Mouse (Mus musculus): Measurements from ENCODE around the gene Vmn1r88. TPM values are rescaled to one million over a fixed set of nuclear protein-coding genes. Genes with fewer than 3 reads are reported as not detected.
"Not testable (repeated sequence)": the region's sequence is repeated elsewhere in the genome, so short reads cannot be mapped to it uniquely, and the experiment has no call there.

Gene Vmn1r88
- total RNA-seq (2021), result under 1 TPM; 0.16 to 0.25 TPM

DNA sequence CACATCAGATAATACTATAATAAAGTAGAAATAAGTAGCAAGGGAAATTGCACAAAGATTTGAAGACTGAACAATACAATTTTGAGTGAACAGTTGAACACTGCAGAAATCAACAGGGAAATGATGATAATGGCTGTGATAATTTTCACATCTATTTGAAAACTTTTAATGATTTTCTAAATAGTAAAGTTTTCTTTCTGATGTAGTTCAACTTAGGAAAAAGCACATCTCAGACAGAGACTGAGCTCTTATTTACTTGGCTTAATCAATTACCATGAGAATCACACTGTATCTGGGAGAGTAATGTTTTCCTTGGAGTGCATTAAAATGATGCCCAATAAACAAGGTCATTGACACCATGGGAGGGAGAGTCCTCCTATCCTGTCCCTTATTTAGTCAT, at the start of gene Vmn1r88:
Gene Vmn1r88, plus strand, starts transcription at position 301 of the 400 bp plus-strand sequence.
- intact Hi-C loops (cut with DNase I), result loop anchor here (10.0 kb wide), 1 partner anchor 56 kb away; the partner anchor contains the start of gene Vmn1r89
- no peak for DNase-seq (ENCODE audit: low spot score in 2 of 2)

GRCm38 (mm10) chr7:13119817-13120216, 39.6 kb upstream of the Vmn1r88 start, which contains the start of gene Vmn1r86:
Gene Vmn1r86 (minus strand): TSS chr7:13119917.
- intact Hi-C loops (cut with DNase I), result no loop called here

DNA sequence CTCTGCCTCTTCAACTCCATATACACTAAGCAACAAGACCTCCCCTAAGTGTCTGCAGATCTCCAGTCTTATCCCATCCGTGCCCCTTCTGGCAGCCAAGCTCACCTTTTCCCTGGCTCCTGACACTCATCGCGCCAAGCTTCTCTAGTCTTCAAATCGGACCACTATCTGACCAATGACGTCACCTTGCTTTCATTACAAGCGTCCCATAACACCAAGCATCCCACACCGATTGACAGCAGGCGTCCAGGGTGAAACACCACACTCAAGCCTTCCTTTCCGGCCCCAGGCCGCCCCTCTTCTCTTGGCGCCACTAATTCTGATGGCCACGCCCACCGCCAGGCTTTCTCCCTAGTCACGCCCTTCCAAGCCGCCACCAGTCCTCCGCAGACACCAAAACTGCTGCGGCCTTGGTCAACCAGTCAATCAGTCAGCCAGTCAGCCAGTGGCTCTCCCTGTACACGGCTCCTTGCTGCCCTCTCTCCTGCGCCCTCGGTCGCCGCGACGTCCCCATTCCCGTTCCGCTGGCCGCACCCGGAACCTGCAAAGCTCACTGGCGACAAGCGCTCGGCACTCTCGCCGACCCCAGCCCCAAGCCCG, 35.7 kb upstream of the Vmn1r88 start:
- DNase-seq (ENCODE audit: low spot score in 2 of 2); intact Hi-C loops (cut with DNase I): not testable (repeated sequence)

More at GRCm38 (mm10) chr7:13119817-13120216, 39.6 kb upstream of the Vmn1r88 start, which contains the start of gene Vmn1r86:
- no peak for DNase-seq (ENCODE audit: low spot score in 2 of 2)

GRCm38 (mm10) chr7:13131856-13132255, 27.5 kb upstream of the Vmn1r88 start:
- DNase-seq (ENCODE audit: low spot score in 2 of 2), result no peak
- intact Hi-C loops (cut with DNase I), result no loop called here

GRCm38 (mm10) chr7:13137340-13137739, 22.0 kb upstream of the Vmn1r88 start:
- intact Hi-C loops (cut with DNase I), result no loop called here
- DNase-seq (ENCODE audit: low spot score in 2 of 2), result no peak

DNA sequence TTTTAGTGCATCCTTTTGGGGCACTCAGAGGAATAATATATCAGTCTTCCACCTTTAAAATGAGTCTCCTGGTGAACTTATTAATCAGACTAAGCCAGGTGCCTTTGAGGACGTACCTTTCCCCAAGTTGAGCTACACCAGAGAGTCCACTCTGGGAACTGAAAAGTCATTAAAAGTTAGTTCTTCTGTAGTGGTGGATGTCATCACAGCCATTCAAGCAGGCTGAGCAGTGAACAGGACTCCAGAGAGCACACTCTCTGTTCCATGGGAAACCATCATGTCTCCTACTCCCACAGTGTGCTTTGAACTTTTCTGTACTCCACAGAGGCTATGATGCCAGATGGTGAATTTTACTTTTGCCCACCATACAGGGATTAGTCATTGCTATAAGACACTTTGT, 19.3 kb upstream of the Vmn1r88 start, which contains the start of gene Vmn1r87:
Gene Vmn1r87, minus strand, starts transcription at position 101 of the 400 bp plus-strand sequence.
- intact Hi-C loops (cut with DNase I), result no loop called here

GRCm38 (mm10) chr7:13212720-13213119, 53.4 kb downstream of the Vmn1r88 start, which contains the start of gene Vmn1r89:
Gene Vmn1r89 (plus strand): TSS chr7:13213020.
- intact Hi-C loops (cut with DNase I), result loop anchor here (10.0 kb wide), 1 partner anchor 58 kb away; the partner anchor contains the start of gene Vmn1r88
- DNase-seq (ENCODE audit: low spot score in 2 of 2), result no peak

More for the DNA sequence above, 19.3 kb upstream of the Vmn1r88 start, which contains the start of gene Vmn1r87:
- no peak for DNase-seq (ENCODE audit: low spot score in 2 of 2)

Other genes with a start within 250 kb of the Vmn1r88 start
- gene Rps5, start 237.3 kb upstream of the Vmn1r88 start, total RNA-seq (2021), result 100 to 1,000 TPM; 339 to 352 TPM
- gene Rnf225, start 232.2 kb upstream of the Vmn1r88 start, total RNA-seq (2021), result under 1 TPM; 0.78 to 0.94 TPM
- gene Zfp324, start 193.7 kb upstream of the Vmn1r88 start, total RNA-seq (2021), result 10 to 100 TPM; 10.3 to 11.9 TPM
- gene Zfp446, start 181.7 kb upstream of the Vmn1r88 start, total RNA-seq (2021), result 1 to 10 TPM; 7.6 to 9.0 TPM
- not detected for gene Slc27a5, start 161.4 kb upstream of the Vmn1r88 start, total RNA-seq (2021)
- 100 to 1,000 TPM; 210 to 221 TPM for gene Trim28, start 160.5 kb upstream of the Vmn1r88 start, total RNA-seq (2021)
- 10 to 100 TPM; 34.4 to 37.1 TPM for gene Zbtb45, start 149.5 kb upstream of the Vmn1r88 start, total RNA-seq (2021)
- 100 to 1,000 TPM; 127 to 131 TPM for gene Chmp2a, start 124.8 kb upstream of the Vmn1r88 start, total RNA-seq (2021)
- 100 to 1,000 TPM; 219 to 237 TPM for gene Ube2m, start 121.3 kb upstream of the Vmn1r88 start, total RNA-seq (2021)
- gene Mzf1, start 104.8 kb upstream of the Vmn1r88 start, total RNA-seq (2021), result 10 to 100 TPM; 13.7 to 14.9 TPM
- gene Vmn1r85, start 64.4 kb upstream of the Vmn1r88 start, total RNA-seq (2021), result not detected
- gene Vmn1r86, start 39.7 kb upstream of the Vmn1r88 start, total RNA-seq (2021), result not detected
- not detected for gene Vmn1r87, start 19.4 kb upstream of the Vmn1r88 start, total RNA-seq (2021)
- gene Vmn1r89, start 53.5 kb downstream of the Vmn1r88 start, total RNA-seq (2021), result not detected
- 1 to 10 TPM; 7.6 to 7.9 TPM for gene Lig1, start 117.7 kb downstream of the Vmn1r88 start, total RNA-seq (2021)
- gene Zswim9, start 119.2 kb downstream of the Vmn1r88 start, total RNA-seq (2021), result 10 to 100 TPM; 14.0 to 15.5 TPM
- gene Pla2g4c, start 165.1 kb downstream of the Vmn1r88 start, total RNA-seq (2021), result under 1 TPM; 0.16 to 0.37 TPM
- under 1 TPM; 0.30 to 0.32 TPM for gene Cabp5, start 238.6 kb downstream of the Vmn1r88 start, total RNA-seq (2021)

All from left cerebral cortex, postnatal 25 days (tissue).